Mouse (Mus musculus): ENCODE measurements around the gene Slc24a3.
A peak's percentile ranks its signal among the peaks of the same experiment; 100 is the strongest.

Gene Slc24a3

DNA sequence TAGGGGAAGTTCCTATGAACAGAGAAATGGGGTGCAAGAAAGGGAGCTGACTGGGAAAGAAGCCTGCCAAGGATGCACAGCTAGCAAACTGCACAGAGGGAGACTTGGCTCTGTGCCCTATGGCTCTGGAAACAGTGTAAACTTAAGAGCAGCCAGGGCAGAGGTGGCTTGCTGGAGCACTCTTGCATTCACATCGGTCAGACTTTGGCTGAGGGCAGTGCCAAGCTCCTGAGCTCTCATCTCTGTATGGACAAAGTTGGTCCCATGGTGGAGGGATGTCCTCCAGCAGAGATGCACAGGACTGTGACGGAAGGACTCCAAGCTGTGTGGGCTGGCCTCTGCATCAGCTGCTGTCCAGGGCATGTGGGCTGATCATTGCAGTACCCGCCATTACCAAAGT is 516.0 kb downstream of the Slc24a3 start:
- peak; percentile 79 for DNase-seq (ENCODE audit: low read depth, low spot score)

DNA sequence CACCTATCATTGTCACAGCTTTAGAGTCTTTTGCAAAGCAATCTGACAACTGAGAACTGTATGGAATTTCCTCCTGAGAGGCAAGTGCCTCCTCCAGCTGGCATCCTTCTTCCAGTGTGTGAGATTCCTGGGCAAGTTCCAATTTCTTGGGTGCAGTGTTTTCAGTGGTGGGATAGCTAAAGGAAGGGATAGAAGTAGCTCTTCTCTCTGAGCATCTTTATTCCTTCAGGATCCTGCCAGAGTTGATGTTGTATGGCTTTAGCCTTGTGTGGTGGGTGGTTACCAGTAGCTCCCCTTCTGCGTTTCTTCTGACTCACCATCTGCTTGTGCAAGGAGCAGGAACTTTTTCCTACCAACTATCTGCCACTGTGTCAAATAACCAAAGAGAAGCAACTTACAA is 516.6 kb downstream of the Slc24a3 start:
- peak; percentile 73 for DNase-seq (ENCODE audit: low read depth, low spot score)

DNA sequence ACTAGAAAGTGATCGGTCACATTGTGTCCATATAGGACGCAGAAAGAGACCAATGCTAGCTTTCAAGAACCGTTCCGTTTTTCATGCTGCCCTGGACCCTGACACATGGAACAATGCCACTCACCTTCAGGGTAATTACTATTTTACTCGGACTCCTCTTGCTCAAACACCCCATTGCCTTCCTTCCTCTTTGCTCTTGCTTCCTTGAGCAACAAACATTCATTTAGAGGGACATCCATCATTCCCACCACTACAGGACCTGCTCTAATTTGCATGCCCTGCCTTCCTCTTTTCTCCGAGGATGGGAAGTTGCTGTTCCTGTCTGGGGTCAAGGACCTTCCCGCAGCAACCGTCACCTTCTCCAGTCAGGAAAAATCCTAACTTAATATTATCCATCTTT is 517.3 kb downstream of the Slc24a3 start:
- DNase-seq (ENCODE audit: low read depth, low spot score), result no peak

DNA sequence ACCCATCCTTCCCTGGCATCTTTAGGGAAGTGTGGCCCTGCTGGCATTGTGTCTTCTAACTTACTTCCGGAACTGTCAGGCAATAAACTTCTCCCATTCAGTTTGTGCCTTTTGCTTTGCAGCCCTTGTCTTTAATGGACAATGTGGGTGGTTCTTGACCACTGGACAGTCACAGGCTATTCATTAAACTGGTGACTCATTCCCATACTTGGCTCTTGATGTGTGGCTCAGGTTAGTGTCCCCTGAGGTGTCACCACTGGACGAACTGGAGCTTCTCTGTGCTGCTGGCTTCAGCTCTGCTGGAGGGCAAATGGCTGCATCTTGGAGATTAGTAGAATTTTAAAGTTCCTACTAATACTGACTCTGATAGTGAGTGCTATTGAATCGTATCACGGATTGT is 518.5 kb downstream of the Slc24a3 start:
- peak; percentile 44 for DNase-seq (ENCODE audit: low read depth, low spot score)

DNA sequence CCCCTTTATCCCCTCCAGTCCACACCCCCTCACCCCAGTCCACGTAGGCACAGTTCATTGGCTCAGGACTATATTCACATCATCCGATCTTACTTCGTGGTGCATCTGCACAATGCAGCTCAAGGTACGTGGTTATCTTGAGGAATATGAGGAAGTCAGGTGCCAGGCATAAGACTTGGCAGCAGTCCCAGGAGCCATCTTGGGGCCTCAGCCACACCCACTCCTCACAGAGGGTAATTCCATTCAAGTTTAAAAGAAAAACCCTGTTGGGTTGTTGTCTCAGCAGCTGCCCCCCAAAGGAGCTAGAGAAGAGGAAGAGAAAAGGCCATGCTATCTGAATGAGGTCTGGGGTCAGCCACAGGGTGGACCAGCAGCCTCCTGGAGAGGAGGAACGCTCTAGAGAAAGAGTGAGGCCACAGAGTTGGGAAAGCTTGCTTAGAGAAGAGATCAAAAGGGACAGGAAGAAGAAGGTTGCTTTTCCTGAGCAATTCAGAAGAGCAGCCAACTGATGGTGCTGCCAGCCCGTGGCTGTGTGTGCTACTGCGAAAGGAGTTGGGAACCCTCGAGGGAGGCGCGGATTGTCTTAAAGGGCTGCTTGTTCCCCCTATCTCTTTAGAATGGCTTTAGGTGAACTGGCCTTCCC is 523.9 kb downstream of the Slc24a3 start:
- no peak for DNase-seq (ENCODE audit: low read depth, low spot score)

All from 3T3-L1 (cell line).